Mouse (Mus musculus) liver, embryonic 13.5 days (tissue): ENCODE results near the gene Kdelr1. TPM values are rescaled to one million over a fixed set of nuclear protein-coding genes. Genes with fewer than 3 reads are reported as not detected.

Experiments
- ATAC-seq: fragments of 200-750 bp; cut with Nextera tagmentation; 2 replicates; pipeline ENCODE4 v1.8.0; 2017; ENCODE audit warnings: low read depth, mild to moderate bottlenecking, moderate number of reproducible peaks, moderate library complexity
- DNase-seq: peaks from one replicate; pipeline ENCODE4 v3.0.0; 2022
- H3K27ac ChIP-seq: fragments of 300-500 bp; sonication (generic); 2 replicates; pipeline ENCODE4 v1.5.1; 2015; ENCODE audit warnings: moderate library complexity, mild to moderate bottlenecking, inconsistent platforms
- H3K27me3 ChIP-seq: fragments of 300-500 bp; sonication (generic); 2 replicates; pipeline ENCODE4 v1.6.1; 2015; ENCODE audit warnings: mild to moderate bottlenecking, inconsistent platforms
- H3K36me3 ChIP-seq: fragments of 300-500 bp; sonication (generic); 2 replicates; pipeline ENCODE4 v1.6.1; 2015; ENCODE audit warnings: mild to moderate bottlenecking, inconsistent platforms
- H3K4me1 ChIP-seq: fragments of 300-500 bp; sonication (generic); replicated peaks from 2 replicates; pipeline ENCODE4 v1.6.1; 2015; ENCODE audit warnings: inconsistent platforms
- H3K4me2 ChIP-seq: fragments of 300-500 bp; sonication (generic); 2 replicates; pipeline ENCODE4 v1.6.1; 2015; ENCODE audit warnings: inconsistent platforms, mild to moderate bottlenecking, moderate library complexity
- H3K4me3 ChIP-seq: fragments of 300-500 bp; sonication (generic); replicated peaks from 2 replicates; pipeline ENCODE4 v1.5.1; 2015; ENCODE audit warnings: mild to moderate bottlenecking, inconsistent platforms
- H3K9ac ChIP-seq: fragments of 300-500 bp; sonication (generic); 2 replicates; pipeline ENCODE4 v1.6.1; 2015; ENCODE audit warnings: mild to moderate bottlenecking, inconsistent platforms
- H3K9me3 ChIP-seq: fragments of 300-500 bp; sonication (generic); replicated peaks from 2 replicates; pipeline ENCODE4 v1.6.1; 2016; ENCODE audit warnings: inconsistent platforms
- WGBS: fragments of 180-500 bp; shearing (Covaris S2); methylation state at CpG from one replicate; pipeline ENCODE4 v1.1.7; 2015; ENCODE audit not compliant: insufficient replicate concordance; 5-methylcytosine and 5-hydroxymethylcytosine counted together
- polyA plus RNA-seq: library from polyadenylated mRNA; unstranded; fragments of >200 nt; fragmentation: Nextera tagmentation; extraction: Ambion mirVana; gene quantifications from 2 replicates; pipeline ENCODE4 v1.2.1, GENCODE M21; 2015

Kdelr1 gene
- polyA plus RNA-seq, 1 experiment from 2014 or later, result 22.9 TPM

- ATAC-seq (no peak), DNase-seq (no peak)
- Histone ChIP-seq H3K4me3 (no peak overlapping the region), H3K4me1 (peaks cover 10% of the 10 kb centered on the region), H3K27me3 (peaks cover 45% of the 10 kb centered on the region), H3K9ac (no peak overlapping the region), H3K4me2 (no peak overlapping the region), H3K27ac (no peak overlapping the region), H3K36me3 (no peaks in the 10 kb centered on the region), H3K9me3 (no peaks in the 10 kb centered on the region)
- WGBS, result 70% methylated on average over 12 of the region's 12 CpGs
Observed at GRCm38 (mm10) chr7:45853089-45853488, 19.5 kb upstream of the Kdelr1 start.

- 3% methylated on average over 30 of the region's 30 CpGs for WGBS
- H3K9me3 ChIP-seq, result no peaks in the 10 kb centered on the region
- H3K36me3 ChIP-seq, result no peaks in the 10 kb centered on the region
- DNase-seq (no peak), ATAC-seq (no peak)
- H3K4me3 ChIP-seq, result peak overlapping the region; percentile 32
- no peak overlapping the region for H3K27ac ChIP-seq
- H3K27me3 ChIP-seq, result peaks cover 67% of the 10 kb centered on the region
- peak overlapping the region; percentile 51 for H3K4me2 ChIP-seq
- no peak overlapping the region for H3K9ac ChIP-seq
- peaks cover 10% of the 10 kb centered on the region for H3K4me1 ChIP-seq
Observed at GRCm38 (mm10) chr7:45856950-45857901, 15.3 kb upstream of the Kdelr1 start.

GRCm38 (mm10) chr7:45859008-45859407 lies 13.6 kb upstream of the Kdelr1 start:
- ATAC-seq (no peak), DNase-seq (no peak)
- Histone ChIP-seq H3K36me3 (no peaks in the 10 kb centered on the region), H3K9me3 (no peaks in the 10 kb centered on the region), H3K27ac (no peak overlapping the region), H3K9ac (no peak overlapping the region), H3K4me1 (peaks cover 10% of the 10 kb centered on the region), H3K4me2 (no peak overlapping the region), H3K27me3 (peaks cover 74% of the 10 kb centered on the region), H3K4me3 (no peak overlapping the region)
- WGBS, result 38% methylated on average over 4 of the region's 4 CpGs

- no peak overlapping the region for H3K4me3 ChIP-seq
- H3K36me3 ChIP-seq, result no peaks in the 10 kb centered on the region
- H3K4me2 ChIP-seq, result no peak overlapping the region
- no peak for DNase-seq
- no peak overlapping the region for H3K9ac ChIP-seq
- no peak overlapping the region for H3K27ac ChIP-seq
- peaks cover 10% of the 10 kb centered on the region for H3K4me1 ChIP-seq
- no peak for ATAC-seq
- peaks cover 69% of the 10 kb centered on the region for H3K27me3 ChIP-seq
- WGBS, result 70% methylated on average over 7 of the region's 7 CpGs
- no peaks in the 10 kb centered on the region for H3K9me3 ChIP-seq
Observed at GRCm38 (mm10) chr7:45862804-45863203, 9.8 kb upstream of the Kdelr1 start.

DNA sequence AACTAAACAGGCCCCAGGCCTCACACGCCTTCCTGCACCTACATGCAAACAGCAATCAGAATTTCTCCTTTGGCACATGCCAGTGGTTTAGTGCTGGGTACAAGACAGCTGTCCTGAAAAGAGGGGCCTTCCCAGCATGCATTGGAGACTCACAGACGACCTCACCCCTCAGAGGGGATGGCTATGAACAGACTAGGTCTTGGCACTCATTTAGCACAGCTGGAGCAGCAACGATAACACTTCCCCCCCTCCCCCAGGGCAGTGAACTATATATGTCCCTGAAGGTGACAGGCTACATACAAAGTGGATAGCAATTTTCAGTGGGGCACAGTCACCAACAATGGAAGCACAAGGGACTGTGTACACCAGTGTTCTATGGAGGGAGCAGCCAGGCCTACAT lies 8.1 kb upstream of the Kdelr1 start:
- ATAC-seq, result no peak
- no peak for DNase-seq
- Histone ChIP-seq H3K27me3 (peaks cover 70% of the 10 kb centered on the region), H3K4me1 (peaks cover 19% of the 10 kb centered on the region), H3K9me3 (no peaks in the 10 kb centered on the region), H3K36me3 (no peaks in the 10 kb centered on the region), H3K27ac (no peak overlapping the region), H3K4me2 (no peak overlapping the region), H3K9ac (no peak overlapping the region), H3K4me3 (no peak overlapping the region)
- WGBS, result 45% methylated on average over 3 of the region's 3 CpGs

GRCm38 (mm10) chr7:45865925-45866910 lies 6.4 kb upstream of the Kdelr1 start:
- H3K27ac ChIP-seq, result no peak overlapping the region
- peak overlapping the region; percentile 93 for H3K4me2 ChIP-seq
- H3K9ac ChIP-seq, result peak overlapping the region; percentile 72
- H3K36me3 ChIP-seq, result no peaks in the 10 kb centered on the region
- H3K4me3 ChIP-seq, result peak overlapping the region; percentile 67
- peak; percentile 75 for ATAC-seq
- peak; percentile 73 for DNase-seq
- H3K4me1 ChIP-seq, result peaks cover 24% of the 10 kb centered on the region
- H3K9me3 ChIP-seq, result no peaks in the 10 kb centered on the region
- WGBS, result under 1% methylated on average over 109 of the region's 117 CpGs
- H3K27me3 ChIP-seq, result peaks cover 72% of the 10 kb centered on the region

DNA sequence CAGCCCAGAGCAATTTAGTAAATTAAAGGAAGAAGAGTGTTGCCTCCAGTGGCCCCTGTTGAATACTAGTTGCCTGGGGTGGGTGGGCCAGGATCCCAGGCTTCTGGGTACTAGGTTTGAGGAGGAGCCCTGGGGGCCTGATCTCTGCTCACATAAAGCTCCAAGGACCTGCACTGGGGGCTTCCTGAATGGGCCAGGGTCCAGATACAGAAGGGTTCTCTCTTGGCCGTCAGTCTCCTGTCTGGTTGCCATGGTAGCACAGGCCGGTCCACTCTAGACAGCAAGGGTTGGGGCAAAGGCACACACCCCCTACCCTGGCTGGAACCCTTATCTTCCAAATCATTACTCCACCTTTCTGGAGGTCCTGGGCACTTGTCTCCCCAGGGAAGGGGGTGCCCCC lies 4.7 kb upstream of the Kdelr1 start:
- 26% methylated on average over 2 of the region's 2 CpGs for WGBS
- Histone ChIP-seq H3K4me2 (no peak overlapping the region), H3K9ac (no peak overlapping the region), H3K27me3 (peaks cover 70% of the 10 kb centered on the region), H3K4me3 (no peak overlapping the region), H3K27ac (no peak overlapping the region), H3K36me3 (no peaks in the 10 kb centered on the region), H3K4me1 (peaks cover 24% of the 10 kb centered on the region), H3K9me3 (no peaks in the 10 kb centered on the region)
- no peak for ATAC-seq
- DNase-seq, result no peak

DNA sequence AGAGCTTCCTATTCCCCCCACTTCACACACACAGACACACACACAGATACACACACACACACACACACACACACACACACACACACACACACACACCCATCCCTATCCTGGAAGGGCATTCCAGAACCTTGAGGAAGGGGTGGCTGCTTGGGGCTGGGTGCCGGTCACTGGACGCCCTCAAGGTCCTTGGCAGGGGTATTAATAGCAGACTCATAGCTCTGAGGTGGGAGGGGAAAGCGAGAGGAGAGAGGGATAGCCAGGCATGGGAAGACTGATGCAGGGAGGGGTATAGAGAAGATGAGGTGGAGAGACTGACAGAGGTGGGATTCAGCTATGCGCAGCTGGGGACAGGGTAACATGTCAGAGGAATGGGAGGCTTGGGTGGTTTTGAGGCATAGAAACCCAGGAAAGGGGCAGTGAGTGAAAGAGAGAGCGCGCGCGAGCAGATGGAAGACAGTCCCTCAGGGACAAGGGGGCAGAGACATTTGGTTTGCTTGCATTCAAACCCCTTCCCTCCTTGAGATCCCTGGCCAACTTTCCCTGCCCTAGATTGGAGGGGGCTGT lies 3.4 kb upstream of the Kdelr1 start:
- Histone ChIP-seq H3K4me1 (peaks cover 32% of the 10 kb centered on the region), H3K4me3 (no peak overlapping the region), H3K4me2 (0 out of 2 replicates have a peak overlapping the region, but pooled peaks have one; percentile 8), H3K27ac (no peak overlapping the region), H3K9me3 (no peaks in the 10 kb centered on the region), H3K9ac (no peak overlapping the region), H3K36me3 (peaks cover 3% of the 10 kb centered on the region), H3K27me3 (peaks cover 70% of the 10 kb centered on the region)
- 24% methylated on average over 8 of the region's 8 CpGs for WGBS
- ATAC-seq (no peak), DNase-seq (no peak)

- Histone ChIP-seq H3K4me3 (no peak overlapping the region), H3K27me3 (peaks cover 70% of the 10 kb centered on the region), H3K36me3 (peaks cover 9% of the 10 kb centered on the region), H3K9me3 (no peaks in the 10 kb centered on the region), H3K27ac (no peak overlapping the region), H3K9ac (no peak overlapping the region), H3K4me1 (peaks cover 38% of the 10 kb centered on the region), H3K4me2 (0 out of 2 replicates have a peak overlapping the region, but pooled peaks have one; percentile 8)
- WGBS, result 4% methylated on average over 14 of the region's 14 CpGs
- DNase-seq (no peak), ATAC-seq (no peak)
Observed at GRCm38 (mm10) chr7:45869787-45870186, 2.8 kb upstream of the Kdelr1 start.

DNA sequence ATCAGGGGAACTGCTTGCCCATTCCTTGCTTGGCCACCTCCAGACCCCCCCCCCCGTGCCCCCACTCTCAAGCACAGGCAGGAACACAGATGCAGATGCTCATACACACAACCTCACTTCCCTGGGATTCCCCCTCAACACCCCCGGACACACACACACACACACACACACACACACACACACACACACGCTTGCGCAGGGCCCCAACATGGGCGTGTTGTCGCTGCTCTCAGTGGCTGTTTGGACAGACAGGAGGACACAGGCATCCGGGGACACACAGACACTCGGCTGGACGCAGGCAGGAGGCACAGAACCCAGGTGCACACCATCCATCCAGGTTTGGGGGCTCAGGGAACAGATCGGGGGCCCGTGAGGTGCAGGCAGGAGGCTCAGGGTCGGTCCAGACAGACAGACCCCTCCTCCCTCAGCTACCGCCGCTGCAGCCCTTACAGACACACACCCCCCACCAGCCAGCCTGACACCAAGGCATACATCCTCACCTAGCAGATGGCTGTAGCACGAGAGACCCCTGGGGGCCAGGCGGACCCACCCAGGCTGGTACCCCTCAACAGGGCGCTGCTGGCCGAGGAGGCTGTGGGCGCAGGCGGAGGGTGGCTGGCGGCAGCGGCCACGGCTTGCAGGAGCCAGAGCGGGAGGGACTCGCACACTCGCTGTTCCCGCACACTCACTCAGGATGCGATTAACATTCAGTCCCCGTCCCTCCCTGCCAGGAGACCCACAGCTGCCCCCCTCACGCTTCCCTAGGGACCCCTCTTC lies 2.1 kb upstream of the Kdelr1 start:
- no peak for ATAC-seq
- H3K27ac ChIP-seq, result no peak overlapping the region
- peaks cover 67% of the 10 kb centered on the region for H3K27me3 ChIP-seq
- peak overlapping the region; percentile 9; the same call in 1 of the 2 replicates for H3K4me3 ChIP-seq
- peak overlapping the region; percentile 8; the same call in 1 of the 2 replicates for H3K4me2 ChIP-seq
- 4% methylated on average over 29 of the region's 30 CpGs for WGBS
- no peaks in the 10 kb centered on the region for H3K9me3 ChIP-seq
- peaks cover 16% of the 10 kb centered on the region for H3K36me3 ChIP-seq
- peaks cover 42% of the 10 kb centered on the region for H3K4me1 ChIP-seq
- no peak overlapping the region for H3K9ac ChIP-seq
- no peak for DNase-seq
